Mouse (Mus musculus) midbrain, postnatal 0 days (tissue): ENCODE measurements around the gene Cnn1. TPM values are rescaled to one million over a fixed set of nuclear protein-coding genes. Genes with fewer than 3 reads are reported as not detected.

Experiments used
- ATAC-seq: fragments of 200-750 bp; cut with Nextera tagmentation; 2 replicates; pipeline ENCODE4 v1.8.0; 2017; ENCODE audit warnings: moderate number of reproducible peaks, mild to moderate bottlenecking, moderate TSS enrichment, moderate library complexity; ENCODE audit not compliant: low FRiP score
- DNase-seq: peaks from one replicate; pipeline ENCODE4 v3.0.0-alpha.2; 2015; ENCODE audit warnings: low spot score
- H3K27ac ChIP-seq: fragments of 300-500 bp; sonication (generic); 2 replicates; pipeline ENCODE4 v1.5.1; 2014; ENCODE audit warnings: low read depth, mild to moderate bottlenecking, low read length, mixed read lengths
- H3K27me3 ChIP-seq: fragments of 300-500 bp; sonication (generic); 2 replicates; pipeline ENCODE4 v1.6.1; 2014; ENCODE audit warnings: low read length, control low read depth, mixed read lengths; ENCODE audit not compliant: insufficient read depth
- H3K36me3 ChIP-seq: fragments of 300-500 bp; sonication (generic); 2 replicates; pipeline ENCODE4 v1.6.1; 2014; ENCODE audit warnings: low read length, control low read depth, mixed read lengths; ENCODE audit not compliant: insufficient read depth
- H3K4me1 ChIP-seq: fragments of 300-500 bp; sonication (generic); 2 replicates; pipeline ENCODE4 v1.6.1; 2014; ENCODE audit warnings: mild to moderate bottlenecking, control low read depth, antibody characterized with exemption, low read length, mixed read lengths; ENCODE audit not compliant: insufficient read depth
- H3K4me2 ChIP-seq: fragments of 300-500 bp; sonication (generic); 2 replicates; pipeline ENCODE4 v1.6.1; 2014; ENCODE audit warnings: low read depth, mild to moderate bottlenecking, low read length, mixed read lengths; ENCODE audit not compliant: poor library complexity, severe bottlenecking
- H3K4me3 ChIP-seq: fragments of 300-500 bp; sonication (generic); 2 replicates; pipeline ENCODE4 v1.5.1; 2014; ENCODE audit warnings: low read depth, mild to moderate bottlenecking, low read length, moderate library complexity
- H3K9ac ChIP-seq: fragments of 300-500 bp; sonication (generic); replicated peaks from 2 replicates; pipeline ENCODE4 v1.6.1; 2014; ENCODE audit warnings: mild to moderate bottlenecking, low read length, moderate library complexity, mixed read lengths; ENCODE audit not compliant: poor library complexity, severe bottlenecking
- H3K9me3 ChIP-seq: fragments of 300-500 bp; sonication (generic); 2 replicates; pipeline ENCODE4 v1.6.1; 2016; ENCODE audit warnings: low read length, control low read depth
- CTCF ChIP-seq: IDR thresholded peaks from 2 replicates; pipeline ENCODE4 v1.5.1; 2016; ENCODE audit warnings: antibody characterized with exemption, mild to moderate bottlenecking
- WGBS: fragments of 180-500 bp; shearing (Covaris S2); extraction: QIAGEN DNeasy Blood & Tissue Kit; methylation state at CpG from one replicate; pipeline ENCODE4 v1.1.7; 2014; 5-methylcytosine and 5-hydroxymethylcytosine counted together
- polyA plus RNA-seq: library from polyadenylated mRNA; unstranded; fragments of >200 nt; fragmentation: Nextera tagmentation; extraction: Ambion mirVana; gene quantifications from 2 replicates; pipeline ENCODE4 v1.2.1, GENCODE M21; 2015
- total RNA-seq: library from RNA; depleted of rRNA; stranded (reverse); fragments of >200 nt; gene quantifications from 2 replicates; pipeline ENCODE4 v1.2.3, GENCODE M21; 2014

The Cnn1 gene
- total and polyA plus RNA-seq, 2 experiments from 2014 or later = 0.77 to 1.2 TPM

DNA sequence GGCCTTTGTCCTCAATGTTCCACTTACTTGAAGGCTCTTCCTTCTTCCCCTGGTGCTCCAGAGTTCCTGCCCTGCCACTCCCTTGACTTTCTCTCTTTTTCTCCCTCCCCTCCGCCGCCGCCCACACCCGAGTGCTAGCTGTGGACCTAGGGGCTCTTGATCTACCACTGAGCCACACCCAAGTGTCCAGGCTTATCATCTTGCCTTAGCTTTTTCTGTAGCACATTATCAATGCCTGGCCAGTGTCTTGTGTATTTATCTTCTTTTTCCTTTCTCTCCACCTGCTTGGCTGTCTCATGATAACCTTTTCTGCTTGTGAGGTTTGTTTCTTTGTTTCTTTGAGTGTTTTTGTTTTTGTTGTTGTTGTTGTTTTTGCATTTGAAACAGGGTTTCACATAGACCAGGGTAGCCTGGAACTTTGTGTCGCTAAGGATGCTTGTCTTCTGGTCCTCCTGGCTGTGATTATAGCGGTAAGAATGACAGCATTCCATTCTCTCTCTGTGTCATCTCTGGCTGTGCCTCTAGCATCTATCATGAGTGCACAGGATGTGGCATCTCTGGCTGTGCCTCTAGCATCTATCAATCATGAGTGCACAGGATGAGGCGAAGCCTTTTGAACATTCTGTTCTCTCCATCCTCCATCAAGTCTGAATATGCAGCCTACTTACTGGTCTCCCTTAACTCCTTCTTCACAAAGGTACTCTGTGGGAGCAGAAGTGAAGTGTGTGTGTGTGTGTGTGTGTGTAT, 36.8 kb downstream of the Cnn1 start, which contains the start of gene Acp5:
Acp5 (minus strand) TSS at position 68 of the 747 bp plus-strand sequence.
- no peak within 1 kb of the TSS for H3K4me3 ChIP-seq
- no peaks in the 10 kb centered on the region for H3K4me1 ChIP-seq
- H3K27ac ChIP-seq = no peak within 1 kb of the TSS
- no peak within 1 kb of the TSS for H3K9ac ChIP-seq
- no peak within 1 kb of the TSS for H3K4me2 ChIP-seq
- H3K27me3 ChIP-seq = peaks cover 18% of the 10 kb centered on the region
- no peak; the same call in 1 of the 2 replicates for ATAC-seq
- 70% methylated on average over 6 of the region's 7 CpGs for WGBS
- TF ChIP-seq CTCF = no peak
- no peaks in the 10 kb centered on the region for H3K9me3 ChIP-seq
- H3K36me3 ChIP-seq = no peaks in the 10 kb centered on the region
- no peak for DNase-seq

DNA sequence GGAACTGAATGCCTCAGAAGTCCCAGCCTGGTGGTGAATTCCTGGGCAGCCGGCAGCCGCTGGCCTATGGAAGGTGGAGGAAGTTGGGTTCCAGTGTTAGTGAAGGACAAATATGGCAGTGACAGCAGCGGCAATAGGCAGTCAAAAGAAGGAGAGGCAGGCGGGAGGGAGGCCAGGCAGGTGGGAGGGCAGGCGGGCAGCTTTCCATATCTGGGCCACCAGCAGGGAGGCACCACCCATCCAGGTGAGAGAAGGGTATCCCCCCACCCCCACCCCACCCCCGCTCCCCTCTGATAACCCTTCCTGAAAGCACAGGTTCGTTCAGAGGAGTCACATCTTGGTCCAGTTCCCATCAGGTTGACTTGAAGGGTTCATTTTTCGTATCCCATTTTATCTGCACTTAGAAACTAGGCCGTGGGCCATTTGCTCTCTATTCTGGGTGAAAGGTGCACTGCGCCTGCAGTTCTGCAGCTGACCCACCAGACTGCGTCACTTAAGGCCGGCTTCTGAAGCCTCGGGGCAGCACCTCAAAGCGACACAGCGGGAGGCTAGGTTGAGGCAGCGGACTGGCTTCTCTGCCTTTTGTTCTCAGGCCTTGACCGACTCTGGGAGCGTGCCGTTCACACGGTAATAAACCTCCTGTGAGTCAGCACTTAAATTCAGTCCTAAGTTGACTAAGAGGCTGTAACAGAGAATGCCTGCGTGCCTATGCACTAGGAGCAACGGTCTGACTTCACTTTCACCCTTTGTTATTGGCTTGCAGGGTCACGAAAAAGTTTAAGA, 37.9 kb downstream of the Cnn1 start:
- no peaks in the 10 kb centered on the region for H3K9me3 ChIP-seq
- H3K4me2 ChIP-seq = no peak overlapping the region
- TF ChIP-seq CTCF = no peak
- H3K36me3 ChIP-seq = no peaks in the 10 kb centered on the region
- H3K27ac ChIP-seq = no peak overlapping the region
- no peak for DNase-seq
- no peak overlapping the region for H3K4me3 ChIP-seq
- whole genome bisulfite sequencing = 15% methylated on average over 23 of the region's 23 CpGs
- no peak overlapping the region for H3K9ac ChIP-seq
- ATAC-seq = no peak
- peaks cover 8% of the 10 kb centered on the region for H3K27me3 ChIP-seq
- no peaks in the 10 kb centered on the region for H3K4me1 ChIP-seq

DNA sequence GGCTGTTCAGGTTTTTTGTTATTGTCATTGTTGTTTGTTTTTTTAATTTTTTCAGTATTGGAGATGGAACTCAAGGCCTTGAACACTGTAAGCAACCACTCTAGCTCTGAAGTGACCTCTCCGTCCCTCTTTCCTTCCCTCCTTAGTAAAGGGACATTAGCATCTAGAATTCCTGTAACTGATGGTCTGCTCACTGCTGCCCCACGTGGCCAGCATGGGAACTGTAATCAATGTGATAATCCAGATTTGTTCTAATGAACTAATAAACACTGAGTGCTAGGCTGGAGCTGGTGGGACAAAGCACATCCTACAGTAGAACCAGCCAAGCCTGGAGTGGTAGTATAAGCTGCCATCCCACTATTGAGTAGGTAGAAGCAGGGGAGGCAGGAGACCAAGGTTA, 39.5 kb downstream of the Cnn1 start:
- WGBS = 23% methylated on average over 2 of the region's 2 CpGs
- no peak for DNase-seq
- H3K4me3 ChIP-seq = no peak overlapping the region
- no peak overlapping the region for H3K9ac ChIP-seq
- H3K27ac ChIP-seq = no peak overlapping the region
- no peaks in the 10 kb centered on the region for H3K36me3 ChIP-seq
- no peak overlapping the region for H3K4me2 ChIP-seq
- peak; percentile 90 for TF ChIP-seq CTCF
- no peak for ATAC-seq
- no peaks in the 10 kb centered on the region for H3K4me1 ChIP-seq
- no peaks in the 10 kb centered on the region for H3K27me3 ChIP-seq
- no peaks in the 10 kb centered on the region for H3K9me3 ChIP-seq

DNA sequence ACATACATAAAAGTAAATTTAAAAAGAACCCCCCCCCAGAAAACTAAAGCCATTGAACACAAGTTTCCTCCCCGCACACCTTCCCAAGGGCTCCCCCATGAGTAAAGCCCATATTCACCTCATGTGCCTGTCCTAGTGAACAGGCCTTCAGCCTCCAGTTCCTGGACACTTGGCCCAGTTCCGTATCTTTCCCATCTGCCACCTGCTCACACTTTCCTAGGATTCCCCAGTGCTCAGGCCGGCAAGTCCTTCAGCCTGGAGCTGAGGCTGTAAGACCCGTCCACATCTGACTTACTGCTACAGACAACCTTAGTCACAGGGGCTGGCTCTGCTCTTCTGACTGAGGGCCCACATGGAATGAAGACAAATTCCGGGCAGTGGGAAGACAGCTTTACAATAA, 40.7 kb downstream of the Cnn1 start:
- no peak for TF ChIP-seq CTCF
- no peaks in the 10 kb centered on the region for H3K9me3 ChIP-seq
- H3K4me1 ChIP-seq = no peaks in the 10 kb centered on the region
- no peak for DNase-seq
- no peak overlapping the region for H3K4me3 ChIP-seq
- H3K27me3 ChIP-seq = no peaks in the 10 kb centered on the region
- WGBS = 89% methylated on average over 5 of the region's 5 CpGs
- no peak overlapping the region for H3K27ac ChIP-seq
- no peaks in the 10 kb centered on the region for H3K36me3 ChIP-seq
- H3K9ac ChIP-seq = no peak overlapping the region
- no peak for ATAC-seq
- no peak overlapping the region for H3K4me2 ChIP-seq

DNA sequence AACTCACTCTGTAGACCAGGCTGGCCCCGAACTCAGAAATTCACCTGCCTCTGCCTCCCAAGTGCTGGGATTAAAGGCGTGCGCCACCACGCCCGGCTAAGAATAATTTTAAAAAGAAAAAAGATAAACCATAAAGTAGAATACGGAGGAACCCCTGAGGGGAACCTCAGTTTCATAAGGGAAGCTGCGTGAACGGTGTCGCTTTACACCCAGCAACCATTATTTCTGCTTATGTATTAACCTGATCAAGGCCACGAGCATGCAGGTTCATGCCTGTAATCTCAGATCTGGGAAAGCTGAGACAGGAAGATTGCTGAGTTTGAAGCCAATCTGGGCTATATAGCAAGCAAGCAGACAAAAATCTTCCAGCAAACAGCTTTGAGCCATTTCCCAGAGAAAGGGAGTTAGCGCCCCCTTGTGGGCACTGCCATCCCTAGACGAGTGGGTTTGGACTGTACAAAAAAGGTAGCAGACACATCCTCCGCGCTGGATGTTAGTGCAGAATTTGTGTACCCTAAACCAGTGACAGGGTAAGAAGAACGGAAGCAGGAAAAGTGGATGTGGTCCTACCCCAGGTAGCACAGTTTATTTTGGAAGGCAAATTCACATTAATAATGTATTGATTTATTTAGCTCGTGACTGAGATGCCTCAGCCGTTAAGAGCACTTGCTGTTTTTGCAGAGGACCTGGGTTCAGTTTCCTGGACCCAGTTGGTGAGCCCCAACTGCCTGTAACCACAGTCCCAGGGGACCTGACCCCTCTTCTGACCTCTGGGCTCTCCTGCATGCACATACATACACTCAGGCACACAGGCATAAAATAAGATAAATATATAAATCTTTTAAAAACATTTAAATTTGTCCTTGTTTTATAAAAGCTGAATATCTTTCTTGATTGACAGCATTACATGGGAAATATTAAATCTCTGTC, 44.4 kb downstream of the Cnn1 start:
- no peaks in the 10 kb centered on the region for H3K9me3 ChIP-seq
- H3K4me3 ChIP-seq = no peak overlapping the region
- no peaks in the 10 kb centered on the region for H3K27me3 ChIP-seq
- ATAC-seq (no peak), DNase-seq (peak; percentile 88)
- WGBS = 50% methylated on average over 17 of the region's 17 CpGs
- H3K4me1 ChIP-seq = no peaks in the 10 kb centered on the region
- no peak overlapping the region for H3K27ac ChIP-seq
- H3K4me2 ChIP-seq = no peak overlapping the region
- H3K36me3 ChIP-seq = no peaks in the 10 kb centered on the region
- H3K9ac ChIP-seq = no peak overlapping the region
- TF ChIP-seq CTCF = peak; percentile 93
